Mouse (Mus musculus): ENCODE results near the gene Gm20509. TPM values are rescaled to one million over a fixed set of nuclear protein-coding genes. Genes with fewer than 3 reads are reported as not detected.
"Not testable (repeated sequence)": the region's sequence is repeated elsewhere in the genome, so short reads cannot be mapped to it uniquely, and the experiment has no call there.

Gm20509 gene
- polyA plus RNA-seq, 1 experiment from 2014 or later: 0.14 TPM

- WGBS: 34% methylated on average over 5 of the region's 5 CpGs
- H3K27me3 ChIP-seq (replicated peaks): peaks cover 3% of the 10 kb centered on the region; the same call in 1 of the 2 replicates
- peak; percentile 36; the same call in 1 of the 2 replicates for ATAC-seq
These were observed 1.6 kb downstream of the Gm20509 start for GRCm38 (mm10) chr9:73103880-73104198.

GRCm38 (mm10) chr9:73105141-73105540 lies 2.9 kb downstream of the Gm20509 start:
- H3K4me3 ChIP-seq (replicated peaks): no peak overlapping the region
- no peak overlapping the region for H3K9ac ChIP-seq
- WGBS: 74% methylated on average over 1 of the region's 1 CpGs
- H3K36me3 ChIP-seq: no peaks in the 10 kb centered on the region
- no peak overlapping the region for H3K4me2 ChIP-seq (replicated peaks)
- H3K27me3 ChIP-seq (replicated peaks): peaks cover 3% of the 10 kb centered on the region; the same call in 1 of the 2 replicates
- peaks cover 9% of the 10 kb centered on the region for H3K4me1 ChIP-seq (replicated peaks)
- no peak for ATAC-seq
- no peaks in the 10 kb centered on the region for H3K9me3 ChIP-seq
- H3K27ac ChIP-seq: no peak overlapping the region

More at GRCm38 (mm10) chr9:73103880-73104198, 1.6 kb downstream of the Gm20509 start:
- peak overlapping the region; percentile 96 for H3K4me2 ChIP-seq (replicated peaks)
- H3K9me3 ChIP-seq: no peaks in the 10 kb centered on the region
- peak overlapping the region; percentile 43 for H3K4me3 ChIP-seq (replicated peaks)
- H3K36me3 ChIP-seq: no peaks in the 10 kb centered on the region
- no peak overlapping the region for H3K27ac ChIP-seq
- peak overlapping the region; percentile 54; the same call in 1 of the 2 replicates for H3K9ac ChIP-seq
- H3K4me1 ChIP-seq (replicated peaks): peaks cover 9% of the 10 kb centered on the region

GRCm38 (mm10) chr9:73105771-73106170 lies 3.5 kb downstream of the Gm20509 start:
- H3K4me3 ChIP-seq (replicated peaks): no peak overlapping the region
- ATAC-seq: no peak
- H3K9me3 ChIP-seq: no peaks in the 10 kb centered on the region
- no peak overlapping the region for H3K27ac ChIP-seq
- peaks cover 9% of the 10 kb centered on the region for H3K4me1 ChIP-seq (replicated peaks)
- H3K27me3 ChIP-seq (replicated peaks): peaks cover 3% of the 10 kb centered on the region; the same call in 1 of the 2 replicates
- no peaks in the 10 kb centered on the region for H3K36me3 ChIP-seq
- H3K9ac ChIP-seq: no peak overlapping the region
- no peak overlapping the region for H3K4me2 ChIP-seq (replicated peaks)

DNA sequence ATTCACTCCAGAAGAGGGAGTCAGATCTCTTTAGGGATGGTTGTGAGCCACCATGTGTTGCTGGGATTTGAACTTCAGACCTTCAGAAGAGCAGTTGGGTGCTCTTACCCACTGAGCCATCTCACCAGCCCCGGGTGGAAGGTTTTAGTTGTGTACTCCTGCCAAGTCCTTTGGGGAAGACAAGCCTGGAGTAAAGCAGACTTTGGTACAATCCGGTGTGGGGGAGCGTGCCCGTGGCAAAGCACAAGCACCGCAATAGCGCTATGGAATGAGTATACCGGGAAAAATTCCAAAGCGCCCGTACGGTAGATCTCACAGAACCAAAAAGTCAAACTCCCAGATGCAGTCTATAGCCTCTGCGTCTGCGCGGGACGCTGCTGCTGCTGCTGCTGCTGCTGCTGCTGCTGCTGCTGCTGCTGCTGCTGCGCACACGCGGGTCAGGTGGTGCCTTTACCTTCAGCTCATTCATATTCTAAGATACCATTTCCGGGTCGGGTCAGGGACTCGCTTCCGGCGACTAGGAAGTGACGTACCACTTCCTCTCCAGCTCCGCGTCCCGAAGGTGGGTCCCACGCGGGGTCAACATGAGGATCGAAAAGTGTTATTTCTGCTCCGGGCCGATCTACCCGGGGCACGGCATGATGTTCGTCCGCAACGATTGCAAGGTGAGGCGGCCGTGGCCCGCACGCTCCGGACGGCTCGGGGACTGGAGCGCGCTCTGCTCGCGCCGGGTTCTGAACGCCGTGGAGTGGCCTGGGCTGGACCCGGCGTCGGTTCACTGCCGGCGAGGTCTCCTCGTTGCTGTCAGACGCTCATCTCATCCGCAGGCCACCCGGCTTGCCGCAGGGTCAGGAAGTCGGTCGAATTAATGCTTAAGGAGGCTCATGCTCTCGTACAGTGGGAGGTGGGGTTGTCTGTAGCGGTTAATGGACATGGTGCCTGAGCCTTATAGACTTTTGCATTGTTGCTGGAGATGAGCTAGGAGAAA lies 10.9 kb downstream of the Gm20509 start, which contains the start of gene Rsl24d1:
Gene Rsl24d1, plus strand, starts transcription at position 508 of the 988 bp plus-strand sequence.
- under 1% methylated on average over 64 of the region's 64 CpGs for WGBS
- ATAC-seq: peak; percentile 98
- H3K27me3 ChIP-seq (replicated peaks): no peaks in the 10 kb centered on the region
- H3K27ac ChIP-seq: peak within 1 kb of the TSS; percentile 72
- H3K4me2 ChIP-seq (replicated peaks): peak within 1 kb of the TSS; percentile 68
- peaks cover 3% of the 10 kb centered on the region for H3K4me1 ChIP-seq (replicated peaks)
- peak within 1 kb of the TSS; percentile 75 for H3K9ac ChIP-seq
- H3K4me3 ChIP-seq (replicated peaks): peak within 1 kb of the TSS; percentile 64
- H3K9me3 ChIP-seq: no peaks in the 10 kb centered on the region
- H3K36me3 ChIP-seq: peaks cover 7% of the 10 kb centered on the region

- H3K4me1 ChIP-seq (replicated peaks); H3K27ac ChIP-seq; ATAC-seq; H3K9me3 ChIP-seq; H3K9ac ChIP-seq; H3K4me2 ChIP-seq (replicated peaks); H3K27me3 ChIP-seq (replicated peaks); H3K4me3 ChIP-seq (replicated peaks): not testable (repeated sequence)
- 89% methylated on average over 6 of the region's 6 CpGs for WGBS
- peaks cover 23% of the 10 kb centered on the region for H3K36me3 ChIP-seq
These were observed 14.4 kb downstream of the Gm20509 start for GRCm38 (mm10) chr9:73116704-73117103.

GRCm38 (mm10) chr9:73118012-73118411 lies 15.7 kb downstream of the Gm20509 start:
- no peaks in the 10 kb centered on the region for H3K9me3 ChIP-seq
- no peak for ATAC-seq
- H3K36me3 ChIP-seq: peaks cover 23% of the 10 kb centered on the region
- no peak overlapping the region for H3K27ac ChIP-seq
- peaks cover 3% of the 10 kb centered on the region for H3K4me1 ChIP-seq (replicated peaks)
- no peak overlapping the region for H3K9ac ChIP-seq
- WGBS: 87% methylated on average over 4 of the region's 4 CpGs
- no peak overlapping the region for H3K4me2 ChIP-seq (replicated peaks)
- no peak overlapping the region for H3K4me3 ChIP-seq (replicated peaks)
- H3K27me3 ChIP-seq (replicated peaks): no peaks in the 10 kb centered on the region

GRCm38 (mm10) chr9:73121735-73122134 lies 19.5 kb downstream of the Gm20509 start:
- H3K27me3 ChIP-seq (replicated peaks): no peaks in the 10 kb centered on the region
- ATAC-seq: no peak
- no peaks in the 10 kb centered on the region for H3K4me1 ChIP-seq (replicated peaks)
- no peak overlapping the region for H3K4me3 ChIP-seq (replicated peaks)
- H3K36me3 ChIP-seq: peaks cover 24% of the 10 kb centered on the region
- no peak overlapping the region for H3K27ac ChIP-seq
- 71% methylated on average over 8 of the region's 8 CpGs for WGBS
- H3K4me2 ChIP-seq (replicated peaks): no peak overlapping the region
- H3K9me3 ChIP-seq: no peaks in the 10 kb centered on the region
- H3K9ac ChIP-seq: no peak overlapping the region

GRCm38 (mm10) chr9:73125043-73125570 lies 22.8 kb downstream of the Gm20509 start:
- Histone ChIP-seq H3K36me3 (peaks cover 25% of the 10 kb centered on the region), H3K27ac (no peak overlapping the region), H3K9ac (no peak overlapping the region), H3K9me3 (no peaks in the 10 kb centered on the region), H3K4me1 (replicated peaks) (no peaks in the 10 kb centered on the region), H3K4me2 (replicated peaks) (no peak overlapping the region), H3K4me3 (replicated peaks) (no peak overlapping the region), H3K27me3 (replicated peaks) (no peaks in the 10 kb centered on the region)
- no peak for ATAC-seq
- 91% methylated on average over 8 of the region's 8 CpGs for WGBS

- no peak for ATAC-seq
- H3K9ac ChIP-seq: no peak overlapping the region
- no peak overlapping the region for H3K4me3 ChIP-seq (replicated peaks)
- H3K27ac ChIP-seq: no peak overlapping the region
- WGBS: 78% methylated on average over 2 of the region's 2 CpGs
- no peaks in the 10 kb centered on the region for H3K27me3 ChIP-seq (replicated peaks)
- peaks cover 17% of the 10 kb centered on the region for H3K36me3 ChIP-seq
- H3K4me2 ChIP-seq (replicated peaks): no peak overlapping the region
- H3K4me1 ChIP-seq (replicated peaks): no peaks in the 10 kb centered on the region
- H3K9me3 ChIP-seq: no peaks in the 10 kb centered on the region
These were observed 25.2 kb downstream of the Gm20509 start for GRCm38 (mm10) chr9:73127457-73127856.

GRCm38 (mm10) chr9:73129875-73130274 lies 27.6 kb downstream of the Gm20509 start:
- Histone ChIP-seq H3K36me3 (peaks cover 11% of the 10 kb centered on the region), H3K4me2 (replicated peaks) (no peak overlapping the region), H3K4me1 (replicated peaks) (no peaks in the 10 kb centered on the region), H3K27me3 (replicated peaks) (no peaks in the 10 kb centered on the region), H3K27ac (no peak overlapping the region), H3K4me3 (replicated peaks) (no peak overlapping the region), H3K9me3 (no peaks in the 10 kb centered on the region), H3K9ac (no peak overlapping the region)
- WGBS: 84% methylated on average over 8 of the region's 8 CpGs
- no peak for ATAC-seq

DNA sequence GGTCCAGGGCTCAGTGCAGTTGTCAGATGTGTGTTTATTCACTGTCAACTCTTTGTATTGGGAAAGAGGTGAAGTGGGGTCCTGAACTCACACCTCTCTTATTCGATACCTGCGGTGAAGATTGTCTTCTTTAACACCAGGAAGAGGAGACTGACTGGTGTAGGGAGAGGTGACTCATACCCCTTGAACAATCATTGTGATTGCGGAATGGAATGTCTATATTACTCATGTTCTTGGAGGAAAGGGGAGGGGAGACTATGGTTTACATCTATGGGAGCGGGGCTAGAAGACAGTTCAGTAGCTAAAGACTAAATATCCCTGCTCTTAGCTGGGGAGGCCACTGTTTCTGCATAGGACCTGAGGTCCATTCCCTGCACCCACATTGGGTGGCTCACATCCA lies 28.3 kb downstream of the Gm20509 start:
- peak; percentile 58 for ATAC-seq

GRCm38 (mm10) chr9:73137341-73137886 lies 35.1 kb downstream of the Gm20509 start:
- 44% methylated on average over 11 of the region's 11 CpGs for WGBS
- ATAC-seq: 0 out of 2 replicates have a peak, but pooled peaks have one; percentile 23

More for the DNA sequence above, 28.3 kb downstream of the Gm20509 start:
- Histone ChIP-seq H3K27ac (no peak overlapping the region), H3K27me3 (replicated peaks) (no peaks in the 10 kb centered on the region), H3K9ac (no peak overlapping the region), H3K4me2 (replicated peaks) (no peak overlapping the region), H3K4me1 (replicated peaks) (no peaks in the 10 kb centered on the region), H3K9me3 (no peaks in the 10 kb centered on the region), H3K4me3 (replicated peaks) (no peak overlapping the region), H3K36me3 (peaks cover 11% of the 10 kb centered on the region)
- 78% methylated on average over 4 of the region's 4 CpGs for WGBS

More at GRCm38 (mm10) chr9:73137341-73137886, 35.1 kb downstream of the Gm20509 start:
- H3K4me3 ChIP-seq (replicated peaks): no peak overlapping the region
- no peak overlapping the region for H3K27ac ChIP-seq
- no peak overlapping the region for H3K9ac ChIP-seq
- no peaks in the 10 kb centered on the region for H3K9me3 ChIP-seq
- no peaks in the 10 kb centered on the region for H3K4me1 ChIP-seq (replicated peaks)
- H3K27me3 ChIP-seq (replicated peaks): no peaks in the 10 kb centered on the region; the same call in 1 of the 2 replicates
- H3K4me2 ChIP-seq (replicated peaks): no peak overlapping the region
- no peaks in the 10 kb centered on the region for H3K36me3 ChIP-seq
